Mouse (Mus musculus): Measurements from ENCODE around the gene Pigc. TPM values are rescaled to one million over a fixed set of nuclear protein-coding genes. Genes with fewer than 3 reads are reported as not detected.

The Pigc gene
- polyA plus RNA-seq, 1 experiment from 2014 or later, result 31.7 TPM

Other genes starting within 250 kb of the Pigc start
- gene Fasl, start 180.7 kb upstream of the Pigc start, polyA plus RNA-seq (2015; fragmentation: Nextera tagmentation; extraction: Ambion mirVana), result 0.12 and 0.43 TPM in 2 replicates
- gene Suco, start 92.5 kb upstream of the Pigc start, polyA plus RNA-seq (2015; fragmentation: Nextera tagmentation; extraction: Ambion mirVana), result 13.2 and 13.8 TPM in 2 replicates
- gene 4930558K02Rik, start 10.4 kb downstream of the Pigc start, polyA plus RNA-seq (2015; fragmentation: Nextera tagmentation; extraction: Ambion mirVana), result not detected in 2 replicates

Data from heart, embryonic 16.5 days (tissue).